Mouse (Mus musculus) MEL (cell line): ENCODE data around the gene Foxf1. TPM values are rescaled to one million over a fixed set of nuclear protein-coding genes. Genes with fewer than 3 reads are reported as not detected.

ENCODE experiments used
- DNase-seq: peaks from one replicate; pipeline ENCODE4 v3.0.0; 2011; ENCODE audit warnings: low read depth, low spot score
- H3K27ac ChIP-seq: 2 replicates; pipeline ENCODE4 v1.5.1; 2012; ENCODE audit warnings: low read depth, mild to moderate bottlenecking, control low read depth, low read length, moderate library complexity; ENCODE audit not compliant: control insufficient read depth
- H3K27me3 ChIP-seq, 2 experiments: fragments of 150-350 bp in 1 of 2; sonication (generic) in 1 of 2; 2 replicates each; pipeline ENCODE4 v1.6.1; 2012; ENCODE audit warnings: low read length in 2 of 2, mild to moderate bottlenecking in 2 of 2, improper control_type of control experiment in 1 of 2, moderate library complexity in 1 of 2; ENCODE audit not compliant: insufficient read depth in 2 of 2, control insufficient read depth in 1 of 2
- H3K36me3 ChIP-seq, 2 experiments: 2 replicates each; pipeline ENCODE4 v1.6.1; 2012 to 2014; ENCODE audit warnings: low read length in 2 of 2, improper control_type of control experiment in 1 of 2, inconsistent platforms in 1 of 2, mild to moderate bottlenecking in 1 of 2; ENCODE audit not compliant: insufficient read depth in 2 of 2, control insufficient read depth in 1 of 2
- H3K4me1 ChIP-seq, 2 experiments: fragments of 150-350 bp in 1 of 2; sonication (generic) in 1 of 2; 2 replicates each; pipeline ENCODE4 v1.6.1; 2012; ENCODE audit warnings: low read length in 2 of 2, improper control_type of control experiment in 1 of 2, mild to moderate bottlenecking in 1 of 2; ENCODE audit not compliant: insufficient read depth in 2 of 2, control insufficient read depth in 1 of 2
- H3K4me3 ChIP-seq, 2 experiments: fragments of 150-350 bp in 1 of 2; sonication (generic) in 1 of 2; 2 replicates each; pipeline ENCODE4 v1.5.1; 2012; ENCODE audit warnings: low read depth in 2 of 2, low read length in 2 of 2, mild to moderate bottlenecking in 2 of 2, moderate library complexity in 2 of 2, control low read depth in 1 of 2, improper control_type of control experiment in 1 of 2; ENCODE audit not compliant: control insufficient read depth in 1 of 2, insufficient read depth in 1 of 2
- H3K79me2 ChIP-seq: 2 replicates; pipeline ENCODE4 v1.6.1; 2012; ENCODE audit warnings: mild to moderate bottlenecking, low read length, moderate library complexity; ENCODE audit not compliant: control insufficient read depth, poor library complexity, insufficient read depth
- H3K9ac ChIP-seq: 2 replicates; pipeline ENCODE4 v1.6.1; 2012; ENCODE audit warnings: low read depth, mild to moderate bottlenecking, control low read depth, low read length, moderate library complexity; ENCODE audit not compliant: control insufficient read depth, poor library complexity, severe bottlenecking
- H3K9me3 ChIP-seq: fragments of 150-350 bp; sonication (generic); replicated peaks from 2 replicates; pipeline ENCODE4 v1.6.1; 2012; ENCODE audit warnings: mild to moderate bottlenecking, low read length, improper control_type of control experiment, moderate library complexity; ENCODE audit not compliant: insufficient read depth
- BHLHE40 ChIP-seq: IDR thresholded peaks from 2 replicates; pipeline ENCODE4 v1.6.1; 2012; ENCODE audit warnings: low read depth, mild to moderate bottlenecking, inconsistent platforms, low read length, improper control_type of control experiment, borderline replicate concordance
- CHD1 ChIP-seq: IDR thresholded peaks from 2 replicates; pipeline ENCODE4 v1.6.1; 2012; ENCODE audit warnings: low read depth, mild to moderate bottlenecking, inconsistent platforms, low read length, improper control_type of control experiment
- CHD2 ChIP-seq: IDR thresholded peaks from 2 replicates; pipeline ENCODE4 v1.6.1; 2011; ENCODE audit warnings: low read length, improper control_type of control experiment
- CTCF ChIP-seq, 3 experiments: IDR thresholded peaks in 2 of 3; conservative IDR thresholded peaks in 1 of 3; 2 replicates each; pipeline ENCODE4 v1.5.1; 2011 to 2012; ENCODE audit warnings: low read length in 3 of 3, low read depth in 2 of 3, mild to moderate bottlenecking in 2 of 3, improper control_type of control experiment in 1 of 3, inconsistent platforms in 1 of 3, mixed read lengths in 1 of 3, moderate library complexity in 1 of 3; ENCODE audit not compliant: control insufficient read depth in 1 of 3, insufficient read depth in 1 of 3, poor library complexity in 1 of 3, severe bottlenecking in 1 of 3
- E2F4 ChIP-seq: IDR thresholded peaks from 2 replicates; pipeline ENCODE4 v1.6.1; 2011; ENCODE audit warnings: low read depth, low read length, improper control_type of control experiment, borderline replicate concordance
- ELF1 ChIP-seq: IDR thresholded peaks from 2 replicates; pipeline ENCODE4 v1.6.1; 2014; ENCODE audit warnings: low read depth, mild to moderate bottlenecking, inconsistent platforms, low read length, improper control_type of control experiment, moderate library complexity
- ETS1 ChIP-seq: IDR thresholded peaks from 2 replicates; pipeline ENCODE4 v1.6.1; 2012; ENCODE audit warnings: low read depth, mild to moderate bottlenecking, inconsistent platforms, low read length, improper control_type of control experiment, moderate library complexity
- GABPA ChIP-seq: IDR thresholded peaks from 2 replicates; pipeline ENCODE4 v1.6.1; 2012; ENCODE audit warnings: low read depth, mild to moderate bottlenecking, inconsistent platforms, low read length, improper control_type of control experiment, moderate library complexity
- JUND ChIP-seq: IDR thresholded peaks from 2 replicates; pipeline ENCODE4 v1.6.1; 2011; ENCODE audit warnings: low read depth, mild to moderate bottlenecking, improper control_type of control experiment, low read length
- KAT2A ChIP-seq: conservative IDR thresholded peaks from 2 replicates; pipeline ENCODE4 v1.6.1; 2012; ENCODE audit warnings: low read depth, low read length, improper control_type of control experiment, inconsistent platforms
- MAFK ChIP-seq: IDR thresholded peaks from 2 replicates; pipeline ENCODE4 v1.6.1; 2011; ENCODE audit warnings: low read depth, mild to moderate bottlenecking, low read length, improper control_type of control experiment, borderline replicate concordance
- MAX ChIP-seq: IDR thresholded peaks from 2 replicates; pipeline ENCODE4 v1.6.1; 2011; ENCODE audit warnings: low read length, improper control_type of control experiment
- MAZ ChIP-seq: IDR thresholded peaks from 2 replicates; pipeline ENCODE4 v1.6.1; 2012; ENCODE audit warnings: low read depth, mild to moderate bottlenecking, inconsistent platforms, low read length, improper control_type of control experiment
- MEF2A ChIP-seq: IDR thresholded peaks from 2 replicates; pipeline ENCODE4 v1.6.1; 2014; ENCODE audit warnings: low read depth, mild to moderate bottlenecking, inconsistent platforms, low read length, improper control_type of control experiment; ENCODE audit not compliant: poor library complexity, insufficient replicate concordance, severe bottlenecking; ENCODE audit errors: extremely low read depth
- MXI1 ChIP-seq: IDR thresholded peaks from 2 replicates; pipeline ENCODE4 v1.6.1; 2011; ENCODE audit warnings: mild to moderate bottlenecking, low read depth, low read length, improper control_type of control experiment
- MYC ChIP-seq: IDR thresholded peaks from 2 replicates; pipeline ENCODE4 v1.6.1; 2011; ENCODE audit warnings: low read depth, mild to moderate bottlenecking, low read length, improper control_type of control experiment, moderate library complexity
- NELFE ChIP-seq: IDR thresholded peaks from 2 replicates; pipeline ENCODE4 v1.6.1; 2011; ENCODE audit warnings: low read depth, low read length, improper control_type of control experiment
- NRF1 ChIP-seq: IDR thresholded peaks from 2 replicates; pipeline ENCODE4 v1.6.1; 2014; ENCODE audit warnings: low read depth, mild to moderate bottlenecking, inconsistent platforms, low read length, improper control_type of control experiment, moderate library complexity; ENCODE audit not compliant: poor library complexity, insufficient read depth, severe bottlenecking
- POLR2AphosphoS2 ChIP-seq: IDR thresholded peaks from 2 replicates; pipeline ENCODE4 v1.6.1; 2011; ENCODE audit warnings: low read length, improper control_type of control experiment
- POLR2AphosphoS5 ChIP-seq: IDR thresholded peaks from 2 replicates; pipeline ENCODE4 v1.6.1; 2012; ENCODE audit warnings: low read depth, borderline replicate concordance, mild to moderate bottlenecking, inconsistent platforms, low read length, moderate library complexity, mixed read lengths
- RAD21 ChIP-seq: IDR thresholded peaks from 2 replicates; pipeline ENCODE4 v1.6.1; 2011; ENCODE audit warnings: mild to moderate bottlenecking, low read depth, low read length, improper control_type of control experiment
- RCOR1 ChIP-seq: IDR thresholded peaks from 2 replicates; pipeline ENCODE4 v1.6.1; 2012; ENCODE audit warnings: low read depth, mild to moderate bottlenecking, inconsistent platforms, low read length, improper control_type of control experiment
- SIN3A ChIP-seq: IDR thresholded peaks from 2 replicates; pipeline ENCODE4 v1.6.1; 2012; ENCODE audit warnings: low read length, improper control_type of control experiment, inconsistent platforms
- SMC3 ChIP-seq: IDR thresholded peaks from 2 replicates; pipeline ENCODE4 v1.6.1; 2011; ENCODE audit warnings: low read depth, low read length, improper control_type of control experiment
- TCF12 ChIP-seq: IDR thresholded peaks from 2 replicates; pipeline ENCODE4 v1.6.1; 2014; ENCODE audit warnings: low read depth, mild to moderate bottlenecking, inconsistent platforms, low read length, improper control_type of control experiment, moderate library complexity
- UBTF ChIP-seq: IDR thresholded peaks from 2 replicates; pipeline ENCODE4 v1.6.1; 2012; ENCODE audit warnings: low read depth, mild to moderate bottlenecking, inconsistent platforms, low read length, improper control_type of control experiment, moderate library complexity, borderline replicate concordance; ENCODE audit not compliant: insufficient read depth
- USF1 ChIP-seq: IDR thresholded peaks from 2 replicates; pipeline ENCODE4 v1.6.1; 2014; ENCODE audit warnings: low read depth, mild to moderate bottlenecking, inconsistent platforms, low read length, improper control_type of control experiment, moderate library complexity
- USF2 ChIP-seq, 2 experiments: IDR thresholded peaks; 2 replicates each; pipeline ENCODE4 v1.6.1; 2011 to 2012; ENCODE audit warnings: improper control_type of control experiment in 2 of 2, low read length in 2 of 2, borderline replicate concordance in 1 of 2, inconsistent platforms in 1 of 2, low read depth in 1 of 2, mild to moderate bottlenecking in 1 of 2; ENCODE audit not compliant: insufficient read depth in 1 of 2
- ZKSCAN1 ChIP-seq: IDR thresholded peaks from 2 replicates; pipeline ENCODE4 v1.6.1; 2012; ENCODE audit warnings: low read depth, mild to moderate bottlenecking, inconsistent platforms, low read length, improper control_type of control experiment, moderate library complexity
- ZMIZ1 ChIP-seq: IDR thresholded peaks from 2 replicates; pipeline ENCODE4 v1.6.1; 2012; ENCODE audit warnings: low read depth, mild to moderate bottlenecking, inconsistent platforms, low read length, improper control_type of control experiment, moderate library complexity
- polyA plus RNA-seq, 2 experiments: library from polyadenylated mRNA; stranded (reverse) in 1 of 2; unstranded in 1 of 2; fragments of >175 nt in 1 of 2; fragments of >200 nt in 1 of 2; gene quantifications; 2 replicates each; pipeline versions ENCODE4 v1.2.1 to v1.2.4; 2012; ENCODE audit warnings: low replicate concordance in 2 of 2, low read depth in 1 of 2; ENCODE audit not compliant: insufficient read length in 2 of 2, insufficient read depth in 1 of 2, missing spikeins in 1 of 2
- total RNA-seq: library from RNA; depleted of rRNA; stranded (reverse); fragments of 300-350 nt; gene quantifications from 2 replicates; pipeline ENCODE4 v1.2.3, GENCODE M21; 2012

Foxf1 gene
- total and polyA plus RNA-seq, 3 experiments, result not detected

GRCm38 (mm10) chr8:121107668-121108656 is 23.8 kb downstream of the Foxf1 start, which contains the start of gene Mthfsd (continued):
- TF ChIP-seq NELFE (peak; percentile 96), MXI1 (peak; percentile 82), USF1 (0 out of 2 replicates have a peak, but pooled peaks have one; percentile 7), CHD1 (0 out of 2 replicates have a peak, but pooled peaks have one; percentile 35), NRF1 (peak; percentile 99), ZKSCAN1 (no peak), MAFK (no peak), CTCF (IDR thresholded peaks at IDR 0.05 in 2 of 3, conservative IDR thresholded peaks at IDR 0.05 in 1 of 3; ENCODE audit: control insufficient read depth in 1 of 3, insufficient read depth in 1 of 3, low read depth in 2 of 3, low read length in 3 of 3, poor library complexity in 1 of 3, severe bottlenecking in 1 of 3) (no peak), ZMIZ1 (peak; percentile 92)

GRCm38 (mm10) chr8:121108657-121109056 is 24.5 kb downstream of the Foxf1 start:
- Histone ChIP-seq H3K9ac (peak overlapping the region; percentile 78), H3K36me3 (peaks cover 0 to 13% of the 10 kb centered on the region in 2 experiments; a peak in 2 of 4 replicates), H3K4me3 (peak overlapping the region; percentile 62 to 95), H3K79me2 (peaks cover 13% of the 10 kb centered on the region), H3K9me3 (no peaks in the 10 kb centered on the region), H3K4me1 (peaks cover 3 to 21% of the 10 kb centered on the region in 2 experiments; a peak in 3 of 4 replicates), H3K27me3 (no peaks in the 10 kb centered on the region), H3K27ac (peak overlapping the region; percentile 49)
- DNase-seq, result no peak
- TF ChIP-seq NRF1, result no peak
- peak; percentile 69 for TF ChIP-seq MXI1
- TF ChIP-seq MEF2A, result no peak
- TF ChIP-seq JUND, result no peak
- peak; percentile 78 for TF ChIP-seq MAX
- no peak for TF ChIP-seq SMC3
- TF ChIP-seq MAZ, result no peak
- no peak for TF ChIP-seq RAD21
- no peak for TF ChIP-seq CHD2
- no peak for TF ChIP-seq ETS1
- TF ChIP-seq UBTF, result no peak
- no peak for TF ChIP-seq BHLHE40
- no peak for TF ChIP-seq KAT2A
- TF ChIP-seq USF2 (IDR thresholded peaks at IDR 0.05; ENCODE audit: borderline replicate concordance in 1 of 2, insufficient read depth in 1 of 2, low read depth in 1 of 2, low read length in 2 of 2), result no peak
- no peak; the same call in 1 of the 2 replicates for TF ChIP-seq POLR2AphosphoS2
- TF ChIP-seq SIN3A, result no peak
- no peak for TF ChIP-seq MAFK
- TF ChIP-seq TCF12, result no peak
- TF ChIP-seq USF1, result no peak; the same call in 1 of the 2 replicates
- TF ChIP-seq POLR2AphosphoS5, result no peak
- no peak for TF ChIP-seq E2F4
- no peak for TF ChIP-seq RCOR1
- TF ChIP-seq ELF1, result no peak
- peak; percentile 56; the same call in 1 of the 2 replicates for TF ChIP-seq MYC
- TF ChIP-seq CHD1, result no peak
- no peak for TF ChIP-seq GABPA
